9 mouse cellular contexts compared by ENCODE assay signal in genomic region chr9:32886008-32886650, GRCm38 (mm10).
DNase-seq lines count a peak whose midpoint lies in the region.
"Had no signal": no experiment of that assay in that cellular context is flagged by ENCODE, and none has a peak within 500 bp of the region (broad histone marks: within the 10 kb centered on the region; RNA-seq: fewer than 3 reads in every experiment).

No protein-coding gene starts in this region.

- DNase-seq in gastrocnemius, adult 18-20 months (ENCODE audit: low spot score): peak; percentile 16
- no peak for DNase-seq in gastrocnemius, postnatal 4 days (ENCODE audit: low spot score in 2 of 2)
- peak; percentile 29 for DNase-seq in forelimb bud, embryonic 11.5 days (ENCODE audit: low read depth, low spot score)
- peak; percentile 13 for DNase-seq in kidney, adult 18-20 months
- peak; percentile 27 for DNase-seq in lung, postnatal 25 days (ENCODE audit: low spot score)
- no peak for DNase-seq in cerebellum, postnatal 4 days (ENCODE audit: low spot score in 2 of 2)
- no peak for DNase-seq in cerebellum, adult 8-10 months
- no peak for DNase-seq in left cerebral cortex, adult 18-20 months (ENCODE audit: low spot score in 2 of 2)
- DNase-seq: liver, embryonic 13.5 days had no signal

Comparison
In these comparisons a context has a peak if more than half of its experiments do, and no peak if none do; other contexts are left out.
1. DNase-seq: peak in gastrocnemius, adult 18-20 months (single experiment), forelimb bud, embryonic 11.5 days (single experiment), kidney, adult 18-20 months (single experiment) and lung, postnatal 25 days (single experiment); none in gastrocnemius, postnatal 4 days (0 of 2), cerebellum, postnatal 4 days (0 of 2), cerebellum, adult 8-10 months (single experiment) and left cerebral cortex, adult 18-20 months (0 of 2).